Mouse (Mus musculus): ENCODE results near the gene H2-DMa. TPM values are rescaled to one million over a fixed set of nuclear protein-coding genes. Genes with fewer than 3 reads are reported as not detected.

Gene H2-DMa
- polyA plus RNA-seq, 1 experiment from 2014 or later = 5.3 TPM

DNA sequence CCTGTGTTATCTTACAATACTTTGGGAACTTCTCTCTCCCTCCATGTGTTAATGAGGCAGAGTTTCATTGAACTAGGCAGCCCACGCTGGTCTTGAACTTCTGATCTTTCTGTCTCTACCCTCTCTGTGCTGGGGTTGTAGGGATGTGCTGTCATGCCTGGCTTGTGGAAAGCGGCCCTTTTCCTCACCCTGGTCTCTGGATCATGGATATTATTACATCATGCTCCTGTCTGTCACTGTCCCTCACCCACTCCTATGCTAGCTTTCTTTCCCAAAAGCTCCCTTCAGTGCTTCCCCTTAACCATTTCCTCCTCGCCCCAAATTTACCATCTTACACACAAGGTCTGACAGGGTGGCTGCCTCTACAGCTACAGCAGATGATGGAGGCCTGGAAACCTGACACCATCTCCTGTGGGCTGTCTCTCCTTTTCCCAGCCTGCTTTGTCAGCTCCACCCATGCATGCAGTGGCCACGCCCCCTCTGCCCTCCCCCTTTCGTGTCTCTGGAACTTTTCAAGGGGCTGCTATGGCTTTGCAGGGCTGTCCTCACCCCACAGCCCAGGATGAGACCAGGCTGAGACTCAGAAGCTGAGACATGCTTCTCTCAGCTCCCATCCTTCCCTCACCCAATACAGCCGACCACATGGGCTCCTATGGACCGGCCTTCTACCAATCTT lies 26.0 kb upstream of the H2-DMa start:
- peaks cover 25% of the 10 kb centered on the region for H3K4me1 ChIP-seq
- H3K9me3 ChIP-seq (replicated peaks) = no peaks in the 10 kb centered on the region
- peak; percentile 87 for DNase-seq (ENCODE audit: low spot score)
- WGBS = 29% methylated on average over 7 of the region's 7 CpGs
- no peaks in the 10 kb centered on the region for H3K27me3 ChIP-seq (ENCODE audit: low read depth, poor library complexity, severe bottlenecking)
- H3K27ac ChIP-seq = peak overlapping the region; percentile 57; the same call in 1 of the 2 replicates
- H3K4me3 ChIP-seq = 0 out of 2 replicates have a peak overlapping the region, but pooled peaks have one; percentile 27
- no peaks in the 10 kb centered on the region for H3K36me3 ChIP-seq

DNA sequence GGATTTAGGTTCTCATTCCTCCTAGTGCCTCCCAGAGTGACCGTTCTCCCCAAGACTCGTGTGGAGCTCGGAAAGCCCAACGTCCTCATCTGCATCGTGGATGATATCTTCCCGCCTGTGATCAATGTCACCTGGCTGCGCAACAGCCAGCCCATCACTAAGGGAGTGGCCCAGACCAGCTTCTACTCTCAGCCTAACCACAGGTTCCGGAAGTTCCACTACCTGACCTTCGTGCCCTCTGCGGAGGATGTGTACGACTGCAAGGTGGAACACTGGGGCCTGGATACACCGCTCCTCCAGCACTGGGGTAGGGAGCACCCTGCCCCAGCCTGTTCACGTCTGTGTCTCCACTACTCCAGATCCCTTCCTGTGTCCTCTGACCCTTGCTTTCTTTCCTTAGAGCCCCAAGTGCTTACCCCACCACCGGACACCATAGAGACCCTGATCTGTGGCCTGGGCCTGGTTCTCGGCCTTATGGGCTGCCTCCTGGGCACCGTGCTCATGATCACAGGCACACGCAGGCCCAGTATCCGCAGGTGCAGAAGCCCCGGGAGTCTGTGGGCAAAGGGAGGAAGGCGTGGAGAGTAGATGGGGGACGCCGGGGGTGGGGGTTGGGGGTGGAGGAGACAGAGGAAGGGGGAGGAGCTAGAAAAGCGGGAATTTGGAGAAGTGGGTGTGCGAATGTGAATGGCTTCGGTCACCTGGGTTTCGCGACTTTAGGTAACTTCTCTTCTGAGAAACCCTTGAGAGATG lies 24.9 kb upstream of the H2-DMa start:
- 84% methylated on average over 27 of the region's 27 CpGs for WGBS

DNA sequence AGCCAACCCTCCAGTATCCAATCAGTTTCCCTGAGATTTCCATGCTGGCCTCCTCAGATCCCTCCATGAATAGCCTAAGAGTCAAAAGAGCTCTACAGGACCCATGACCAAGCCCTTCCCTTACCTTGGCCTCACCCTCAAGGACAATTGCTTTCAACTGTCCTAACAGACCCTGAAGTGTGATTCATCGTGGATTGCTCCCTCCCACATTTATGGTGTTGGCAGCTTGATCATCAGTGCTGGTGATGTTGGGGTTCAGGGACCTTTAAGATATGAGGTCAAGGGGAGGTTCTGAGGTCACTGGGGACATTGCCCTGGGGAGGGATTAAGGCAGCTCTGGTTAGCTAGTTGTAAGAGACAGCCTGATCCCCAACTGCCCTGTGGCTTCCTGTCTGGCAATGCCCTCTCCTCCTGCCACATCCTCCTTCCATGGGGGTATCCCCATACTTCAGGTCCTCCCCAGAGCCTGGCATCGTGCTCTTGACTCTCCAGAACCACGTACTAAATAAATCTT lies 22.8 kb upstream of the H2-DMa start:
- Histone ChIP-seq H3K36me3 (no peaks in the 10 kb centered on the region), H3K4me1 (peaks cover 28% of the 10 kb centered on the region), H3K27me3 (ENCODE audit: low read depth, poor library complexity, severe bottlenecking) (peaks cover 10% of the 10 kb centered on the region; the same call in 1 of the 2 replicates), H3K9me3 (replicated peaks) (no peaks in the 10 kb centered on the region), H3K27ac (no peak overlapping the region), H3K4me3 (no peak overlapping the region)
- 83% methylated on average over 3 of the region's 3 CpGs for WGBS
- DNase-seq (ENCODE audit: low spot score) = no peak

More for the DNA sequence above, 24.9 kb upstream of the H2-DMa start:
- H3K27me3 ChIP-seq (ENCODE audit: low read depth, poor library complexity, severe bottlenecking) = no peaks in the 10 kb centered on the region
- no peak overlapping the region for H3K27ac ChIP-seq
- DNase-seq (ENCODE audit: low spot score) = no peak
- H3K4me3 ChIP-seq = no peak overlapping the region
- no peaks in the 10 kb centered on the region for H3K36me3 ChIP-seq
- no peaks in the 10 kb centered on the region for H3K9me3 ChIP-seq (replicated peaks)
- peaks cover 25% of the 10 kb centered on the region for H3K4me1 ChIP-seq

DNA sequence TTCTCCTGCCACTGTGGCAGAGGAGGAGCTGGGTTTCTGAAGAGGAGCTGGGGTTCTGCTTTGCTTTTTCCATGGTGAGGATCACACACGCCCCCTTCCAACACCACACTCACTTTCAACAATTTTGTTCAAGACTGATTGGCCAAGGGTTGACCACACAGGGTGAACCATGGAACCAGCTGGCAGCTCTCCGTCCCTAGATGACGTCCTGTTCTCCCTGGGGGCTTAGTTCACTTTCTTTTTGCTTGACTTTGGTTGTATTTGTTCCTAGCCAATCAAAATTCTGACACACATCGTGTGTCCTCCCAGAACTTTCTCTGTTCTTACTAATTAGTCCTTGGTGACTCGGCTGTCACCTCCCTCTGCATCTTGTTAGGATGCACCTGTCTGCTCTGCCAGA lies 22.1 kb upstream of the H2-DMa start:
- Histone ChIP-seq H3K27me3 (ENCODE audit: low read depth, poor library complexity, severe bottlenecking) (peaks cover 10% of the 10 kb centered on the region; the same call in 1 of the 2 replicates), H3K36me3 (no peaks in the 10 kb centered on the region), H3K27ac (no peak overlapping the region), H3K9me3 (replicated peaks) (no peaks in the 10 kb centered on the region), H3K4me1 (peaks cover 28% of the 10 kb centered on the region), H3K4me3 (no peak overlapping the region)
- no peak for DNase-seq (ENCODE audit: low spot score)
- WGBS = 75% methylated on average over 5 of the region's 5 CpGs

DNA sequence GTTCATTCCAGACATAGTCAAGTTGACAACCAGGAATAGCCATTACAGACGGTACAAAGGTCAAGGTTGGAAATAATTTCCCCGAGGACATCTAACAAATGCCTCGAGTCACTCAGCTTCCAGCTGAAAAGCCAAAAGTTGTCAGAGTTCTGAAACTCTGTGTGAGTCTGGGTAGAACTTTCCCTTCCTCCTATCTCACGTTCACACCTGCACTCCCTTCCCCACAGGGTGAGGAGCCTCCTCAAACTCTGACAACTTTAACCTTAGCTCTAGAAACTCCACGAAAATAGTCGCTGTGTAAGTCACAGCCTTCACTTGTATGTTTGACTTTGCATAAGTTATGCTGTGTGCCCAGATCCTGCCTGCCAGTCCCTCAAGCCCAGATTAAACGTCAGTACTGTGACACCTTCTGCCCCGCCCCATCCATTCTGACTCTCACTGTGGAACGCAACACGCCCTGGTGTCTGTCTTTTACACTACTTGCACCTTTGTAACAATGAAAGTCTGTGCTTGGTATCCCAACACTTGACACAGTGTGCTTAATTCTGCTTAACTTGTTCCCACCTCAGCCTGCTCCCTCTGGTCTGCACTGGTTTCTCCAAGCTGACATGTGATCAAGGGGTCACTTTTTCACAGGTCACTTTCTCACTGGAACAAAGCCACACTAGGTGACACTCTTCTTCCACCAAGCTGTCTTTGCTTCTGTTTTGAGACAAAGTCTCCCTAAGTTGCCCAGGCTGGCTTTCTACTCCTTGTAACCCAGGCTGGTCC lies 20.4 kb upstream of the H2-DMa start:
- H3K27me3 ChIP-seq (ENCODE audit: low read depth, poor library complexity, severe bottlenecking) = peaks cover 10% of the 10 kb centered on the region; the same call in 1 of the 2 replicates
- H3K4me3 ChIP-seq = no peak overlapping the region
- no peaks in the 10 kb centered on the region for H3K36me3 ChIP-seq
- WGBS = 55% methylated on average over 10 of the region's 10 CpGs
- no peak overlapping the region for H3K27ac ChIP-seq
- DNase-seq (ENCODE audit: low spot score) = no peak
- H3K4me1 ChIP-seq = peaks cover 12% of the 10 kb centered on the region
- no peaks in the 10 kb centered on the region for H3K9me3 ChIP-seq (replicated peaks)

DNA sequence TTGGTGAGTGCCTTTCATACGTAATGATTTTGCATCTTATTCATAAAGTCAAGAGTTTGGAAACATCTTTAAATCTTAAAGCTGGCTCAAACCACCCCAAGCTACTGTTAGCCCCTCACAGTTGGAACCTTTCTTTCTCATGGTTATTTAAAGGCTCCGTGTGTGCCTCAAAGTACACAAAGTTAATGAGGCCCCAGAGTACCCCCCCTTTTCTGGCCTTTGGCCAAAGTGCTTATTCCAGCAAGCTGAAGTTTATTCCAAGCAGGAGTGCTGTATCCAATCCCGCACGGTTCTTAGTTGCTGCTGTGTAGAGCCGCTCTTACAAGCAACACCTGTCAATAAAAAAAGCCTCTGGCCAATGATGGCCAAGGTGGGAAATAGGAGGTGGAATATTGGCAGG lies 19.8 kb upstream of the H2-DMa start:
- Histone ChIP-seq H3K27ac (no peak overlapping the region), H3K36me3 (no peaks in the 10 kb centered on the region), H3K4me1 (0 out of 2 replicates have a peak, but pooled peaks cover 6% of the 10 kb centered on the region), H3K9me3 (replicated peaks) (no peaks in the 10 kb centered on the region), H3K27me3 (ENCODE audit: low read depth, poor library complexity, severe bottlenecking) (peaks cover 10% of the 10 kb centered on the region; the same call in 1 of the 2 replicates), H3K4me3 (no peak overlapping the region)
- 71% methylated on average over 5 of the region's 5 CpGs for WGBS
- DNase-seq (ENCODE audit: low spot score) = no peak

DNA sequence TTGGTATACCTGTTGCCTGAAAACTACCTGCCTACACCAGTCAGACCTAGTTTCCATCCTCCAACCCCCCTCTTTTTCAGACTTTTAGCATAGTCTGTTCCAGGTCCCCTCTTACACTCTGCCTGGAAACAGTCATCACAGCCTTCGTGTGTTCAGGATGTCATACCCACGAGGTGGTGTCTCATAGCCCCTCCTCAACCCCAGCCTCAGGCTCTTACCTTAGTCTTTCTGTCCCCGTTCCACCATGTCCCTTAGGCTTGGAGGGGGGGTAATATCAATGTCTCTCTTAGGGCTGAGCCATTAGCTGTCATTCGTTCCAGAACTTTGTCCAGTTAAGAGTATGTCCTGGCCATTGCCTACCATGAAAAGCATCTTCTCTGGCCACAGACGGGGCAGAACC lies 18.2 kb upstream of the H2-DMa start:
- no peak for DNase-seq (ENCODE audit: low spot score)
- Histone ChIP-seq H3K27me3 (ENCODE audit: low read depth, poor library complexity, severe bottlenecking) (peaks cover 10% of the 10 kb centered on the region; the same call in 1 of the 2 replicates), H3K9me3 (replicated peaks) (no peaks in the 10 kb centered on the region), H3K4me1 (0 out of 2 replicates have a peak, but pooled peaks cover 6% of the 10 kb centered on the region), H3K36me3 (no peaks in the 10 kb centered on the region), H3K4me3 (peak overlapping the region; percentile 33; the same call in 1 of the 2 replicates), H3K27ac (no peak overlapping the region)
- 29% methylated on average over 5 of the region's 5 CpGs for WGBS

DNA sequence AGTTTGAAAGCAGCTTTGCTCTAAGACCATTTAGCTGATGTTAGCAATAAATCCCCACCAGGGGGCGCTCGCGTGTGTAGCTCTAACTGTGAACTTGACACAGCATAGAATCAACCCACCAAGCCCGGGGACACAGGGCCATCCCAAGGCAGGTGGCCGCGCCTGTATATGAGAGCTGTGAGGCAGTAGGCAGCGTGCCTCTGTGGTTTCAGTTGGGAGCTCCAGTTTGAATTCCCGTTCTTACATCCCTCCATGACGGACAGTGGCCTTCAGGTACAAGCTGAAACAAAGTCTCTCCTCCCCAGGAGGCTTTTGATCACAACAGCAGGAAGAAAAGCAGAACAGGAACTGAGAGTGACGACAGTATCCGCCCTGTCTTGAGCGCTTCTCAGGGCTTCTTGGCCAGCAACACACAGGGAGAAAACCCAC lies 17.7 kb upstream of the H2-DMa start:
- peak; percentile 98 for DNase-seq (ENCODE audit: low spot score)
- no peak overlapping the region for H3K27ac ChIP-seq
- peak overlapping the region; percentile 33 for H3K4me3 ChIP-seq
- H3K27me3 ChIP-seq (ENCODE audit: low read depth, poor library complexity, severe bottlenecking) = peaks cover 10% of the 10 kb centered on the region; the same call in 1 of the 2 replicates
- H3K36me3 ChIP-seq = no peaks in the 10 kb centered on the region
- 0 out of 2 replicates have a peak, but pooled peaks cover 6% of the 10 kb centered on the region for H3K4me1 ChIP-seq
- 8% methylated on average over 12 of the region's 12 CpGs for WGBS
- H3K9me3 ChIP-seq (replicated peaks) = no peaks in the 10 kb centered on the region

DNA sequence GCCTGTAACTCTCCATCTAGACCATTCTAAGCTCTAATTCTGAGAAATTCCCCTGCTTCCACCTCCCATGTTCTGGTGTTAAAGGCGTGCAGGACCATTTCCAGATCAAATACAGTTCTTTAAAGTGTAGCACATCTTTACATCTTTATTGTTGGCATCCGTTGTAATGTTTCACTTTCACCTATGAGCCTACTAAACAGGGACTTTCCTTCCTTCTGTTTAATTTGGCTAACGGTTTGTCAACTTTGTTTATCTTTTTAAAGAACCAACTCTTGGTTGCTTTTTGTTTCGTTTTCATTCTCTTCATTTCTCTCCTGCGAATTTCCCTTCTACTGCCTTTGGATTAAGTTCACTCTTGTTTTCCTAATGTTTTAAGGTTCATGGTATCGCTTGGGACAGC lies 16.5 kb upstream of the H2-DMa start:
- no peak for DNase-seq (ENCODE audit: low spot score)
- H3K4me3 ChIP-seq = no peak overlapping the region
- 85% methylated on average over 6 of the region's 6 CpGs for WGBS

DNA sequence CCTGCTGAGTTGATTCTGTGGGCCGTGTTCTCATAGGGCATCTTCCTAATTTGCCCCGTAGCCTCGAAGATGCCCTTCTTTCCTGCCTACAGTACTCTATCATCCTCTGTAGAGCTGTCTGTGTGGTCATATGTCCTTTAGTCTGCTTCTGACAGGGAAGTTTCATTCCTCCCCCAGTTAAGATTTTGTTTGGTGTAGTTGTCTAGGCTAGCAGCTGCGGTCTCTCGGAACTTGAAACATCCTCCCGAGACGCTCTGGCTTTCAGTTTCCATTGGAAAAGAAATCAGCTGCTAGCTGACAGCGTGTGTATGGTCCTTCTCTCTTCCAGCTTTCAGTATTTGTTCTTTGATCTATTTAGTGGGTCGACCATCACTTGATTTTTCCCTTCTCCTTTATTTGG lies 14.5 kb upstream of the H2-DMa start:
- no peak overlapping the region for H3K27ac ChIP-seq
- WGBS = 88% methylated on average over 9 of the region's 9 CpGs
- 0 out of 2 replicates have a peak, but pooled peaks cover 3% of the 10 kb centered on the region for H3K4me1 ChIP-seq
- H3K4me3 ChIP-seq = no peak overlapping the region
- peaks cover 10% of the 10 kb centered on the region; the same call in 1 of the 2 replicates for H3K27me3 ChIP-seq (ENCODE audit: low read depth, poor library complexity, severe bottlenecking)
- peaks cover 18% of the 10 kb centered on the region for H3K36me3 ChIP-seq
- no peak for DNase-seq (ENCODE audit: low spot score)
- no peaks in the 10 kb centered on the region for H3K9me3 ChIP-seq (replicated peaks)

More for the DNA sequence above, 16.5 kb upstream of the H2-DMa start:
- Histone ChIP-seq H3K36me3 (peaks cover 5% of the 10 kb centered on the region), H3K4me1 (0 out of 2 replicates have a peak, but pooled peaks cover 6% of the 10 kb centered on the region), H3K27me3 (ENCODE audit: low read depth, poor library complexity, severe bottlenecking) (peaks cover 10% of the 10 kb centered on the region; the same call in 1 of the 2 replicates), H3K27ac (no peak overlapping the region), H3K9me3 (replicated peaks) (no peaks in the 10 kb centered on the region)

DNA sequence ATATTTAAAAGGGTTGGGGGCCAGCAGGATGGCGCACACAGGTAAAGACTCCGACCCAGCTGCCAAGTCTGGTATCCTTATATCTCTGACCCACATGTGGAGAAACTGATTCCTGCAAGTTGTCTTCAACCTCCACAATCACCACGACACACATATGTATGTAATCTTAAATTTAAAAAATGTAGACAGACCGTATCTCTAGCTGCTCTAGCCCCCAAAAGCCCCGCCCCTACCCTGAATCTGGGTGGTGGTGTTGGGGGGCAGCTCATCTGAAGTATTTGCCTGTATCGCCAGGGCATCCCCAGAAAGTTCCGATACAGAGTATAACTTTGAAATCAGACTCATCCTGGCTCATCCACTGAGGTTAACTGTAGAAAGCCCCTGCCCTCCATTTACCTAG lies 12.8 kb upstream of the H2-DMa start:
- H3K36me3 ChIP-seq = peaks cover 36% of the 10 kb centered on the region
- H3K4me3 ChIP-seq = no peak overlapping the region
- H3K27me3 ChIP-seq (ENCODE audit: low read depth, poor library complexity, severe bottlenecking) = no peaks in the 10 kb centered on the region
- no peaks in the 10 kb centered on the region for H3K9me3 ChIP-seq (replicated peaks)
- no peak for DNase-seq (ENCODE audit: low spot score)
- H3K4me1 ChIP-seq = 0 out of 2 replicates have a peak, but pooled peaks cover 8% of the 10 kb centered on the region
- 89% methylated on average over 7 of the region's 7 CpGs for WGBS
- H3K27ac ChIP-seq = no peak overlapping the region

DNA sequence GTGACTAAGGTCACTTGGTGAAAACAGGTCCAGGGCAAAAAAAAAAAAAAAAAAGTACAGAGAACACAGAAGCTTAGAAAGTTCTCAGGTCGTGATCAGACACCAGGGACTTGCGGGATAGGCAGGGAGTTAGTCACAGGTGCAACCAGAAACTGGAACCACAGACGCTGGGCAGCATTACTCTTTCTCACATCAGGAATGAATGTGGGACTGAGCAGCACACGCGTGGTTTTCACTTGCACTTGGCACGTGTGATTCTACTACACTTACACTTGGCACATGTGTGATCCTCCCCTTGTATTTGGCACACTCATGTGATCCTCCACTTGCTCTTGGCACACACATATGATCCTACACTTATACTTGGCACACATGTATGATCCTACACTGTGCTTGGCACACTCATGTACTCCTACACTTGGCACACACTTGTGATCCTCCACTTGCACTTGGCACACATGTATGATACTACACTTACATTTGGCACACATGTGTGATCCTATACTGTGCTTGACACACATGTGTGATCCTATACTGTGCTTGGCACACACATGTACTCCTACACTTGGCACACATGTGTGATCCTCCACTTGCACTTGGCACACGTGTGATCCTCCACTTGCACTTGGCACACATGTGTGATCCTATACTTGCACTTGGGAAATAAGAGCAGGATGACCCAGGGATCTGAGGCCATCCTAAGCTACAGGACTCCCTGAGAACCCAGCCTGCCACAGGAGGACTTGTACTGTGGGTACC lies 12.1 kb upstream of the H2-DMa start:
- Histone ChIP-seq H3K9me3 (replicated peaks) (no peaks in the 10 kb centered on the region), H3K4me1 (0 out of 2 replicates have a peak, but pooled peaks cover 5% of the 10 kb centered on the region), H3K27me3 (ENCODE audit: low read depth, poor library complexity, severe bottlenecking) (no peaks in the 10 kb centered on the region), H3K4me3 (no peak overlapping the region), H3K36me3 (peaks cover 43% of the 10 kb centered on the region), H3K27ac (no peak overlapping the region)
- no peak for DNase-seq (ENCODE audit: low spot score)
- WGBS = 92% methylated on average over 7 of the region's 7 CpGs
